Mouse (Mus musculus) CH12.LX (cell line): Measurements from ENCODE around the gene Bcl11a. TPM values are rescaled to one million over a fixed set of nuclear protein-coding genes. Genes with fewer than 3 reads are reported as not detected.
A peak's percentile ranks its signal among the peaks of the same experiment; 100 is the strongest.

ENCODE experiments used
- DNase-seq: peaks from one replicate; pipeline ENCODE4 v3.0.0-alpha.2; 2013; ENCODE audit errors: extremely low read depth
- H3K27ac ChIP-seq: 2 replicates; pipeline ENCODE4 v1.5.1; 2012; ENCODE audit warnings: low read depth, mild to moderate bottlenecking, control low read depth, moderate library complexity; ENCODE audit not compliant: insufficient read depth
- H3K27me3 ChIP-seq: replicated peaks from 2 replicates; pipeline ENCODE3; 2012; ENCODE audit warnings: inconsistent platforms
- H3K36me3 ChIP-seq, 2 experiments: replicated peaks in 1 of 2; 2 replicates each; pipeline versions ENCODE3 to v1.6.1; 2012; ENCODE audit warnings: inconsistent platforms in 1 of 2, low read length in 1 of 2, mild to moderate bottlenecking in 1 of 2, mixed read lengths in 1 of 2, moderate library complexity in 1 of 2; ENCODE audit not compliant: control insufficient read depth in 1 of 2, insufficient read depth in 1 of 2
- H3K4me1 ChIP-seq, 2 experiments: 2 replicates each; pipeline ENCODE4 v1.6.1; 2012; ENCODE audit warnings: inconsistent platforms in 1 of 2, moderate library complexity in 1 of 2; ENCODE audit not compliant: insufficient read depth in 2 of 2, control insufficient read depth in 1 of 2
- H3K4me2 ChIP-seq: 2 replicates; pipeline ENCODE4 v1.6.1; 2012; ENCODE audit warnings: low read depth, mild to moderate bottlenecking, control low read depth; ENCODE audit not compliant: poor library complexity, insufficient read depth, severe bottlenecking
- H3K4me3 ChIP-seq, 3 experiments: fragments of 150-350 bp in 1 of 3; sonication (generic) in 1 of 3; replicated peaks in 1 of 3; 2 replicates each; pipeline versions ENCODE3 to v1.5.1; 2011 to 2012; ENCODE audit warnings: low read depth in 2 of 3, low read length in 2 of 3, mild to moderate bottlenecking in 2 of 3, moderate library complexity in 2 of 3, control low read depth in 1 of 3, improper control_type of control experiment in 1 of 3, inconsistent platforms in 1 of 3, mixed read lengths in 1 of 3; ENCODE audit not compliant: poor library complexity in 1 of 3
- H3K79me2 ChIP-seq: replicated peaks from 2 replicates; pipeline ENCODE4 v1.6.1; 2012; ENCODE audit warnings: mild to moderate bottlenecking, moderate library complexity; ENCODE audit not compliant: control insufficient read depth, poor library complexity, insufficient read depth, severe bottlenecking; ENCODE audit errors: extremely low read depth
- H3K9ac ChIP-seq: 2 replicates; pipeline ENCODE4 v1.6.1; 2012; ENCODE audit warnings: low read depth, mild to moderate bottlenecking, control low read depth, moderate library complexity; ENCODE audit not compliant: insufficient read depth
- H3K9me3 ChIP-seq: replicated peaks from 2 replicates; pipeline ENCODE3; 2012; ENCODE audit warnings: low read length, inconsistent platforms, mixed read lengths
- CHD1 ChIP-seq: IDR thresholded peaks from 2 replicates; pipeline ENCODE4 v1.6.1; 2012; ENCODE audit warnings: low read depth, low read length, improper control_type of control experiment, inconsistent platforms
- CHD2 ChIP-seq: IDR thresholded peaks from 2 replicates; pipeline ENCODE4 v1.6.1; 2011; ENCODE audit warnings: low read length, improper control_type of control experiment
- E2F4 ChIP-seq: IDR thresholded peaks from 2 replicates; pipeline ENCODE4 v1.6.1; 2011; ENCODE audit warnings: low read depth, low read length, improper control_type of control experiment; ENCODE audit not compliant: insufficient replicate concordance
- ELF1 ChIP-seq: IDR thresholded peaks from 2 replicates; pipeline ENCODE4 v1.6.1; 2014; ENCODE audit warnings: low read depth, mild to moderate bottlenecking, inconsistent platforms, low read length, improper control_type of control experiment
- GABPA ChIP-seq: IDR thresholded peaks from 2 replicates; pipeline ENCODE4 v1.6.1; 2012; ENCODE audit warnings: low read depth, low read length, improper control_type of control experiment, inconsistent platforms; ENCODE audit not compliant: insufficient replicate concordance
- JUND ChIP-seq: conservative IDR thresholded peaks from 2 replicates; pipeline ENCODE4 v1.6.1; 2011; ENCODE audit warnings: low read depth, low read length, improper control_type of control experiment
- KAT2A ChIP-seq: IDR thresholded peaks from 2 replicates; pipeline ENCODE4 v1.6.1; 2012; ENCODE audit warnings: low read length, improper control_type of control experiment, inconsistent platforms; ENCODE audit not compliant: insufficient replicate concordance
- MAFK ChIP-seq: IDR thresholded peaks from 2 replicates; pipeline ENCODE4 v1.6.1; 2011; ENCODE audit warnings: low read length, improper control_type of control experiment; ENCODE audit not compliant: insufficient replicate concordance
- MAX ChIP-seq: IDR thresholded peaks from 2 replicates; pipeline ENCODE4 v1.6.1; 2011; ENCODE audit warnings: low read length, improper control_type of control experiment
- MEF2A ChIP-seq: IDR thresholded peaks from 2 replicates; pipeline ENCODE4 v1.6.1; 2014; ENCODE audit warnings: low read depth, mild to moderate bottlenecking, inconsistent platforms, low read length, improper control_type of control experiment, borderline replicate concordance
- MXI1 ChIP-seq: IDR thresholded peaks from 2 replicates; pipeline ENCODE4 v1.6.1; 2011; ENCODE audit warnings: mild to moderate bottlenecking, low read depth, low read length, improper control_type of control experiment
- POLR2A ChIP-seq: IDR thresholded peaks from 2 replicates; pipeline ENCODE4 v1.6.1; 2011; ENCODE audit warnings: low read depth, mild to moderate bottlenecking, improper control_type of control experiment, low read length
- POLR2AphosphoS2 ChIP-seq: IDR thresholded peaks from 2 replicates; pipeline ENCODE4 v1.6.1; 2011; ENCODE audit warnings: low read depth, low read length, improper control_type of control experiment
- TCF12 ChIP-seq: IDR thresholded peaks from 2 replicates; pipeline ENCODE4 v1.6.1; 2014; ENCODE audit warnings: low read depth, mild to moderate bottlenecking, inconsistent platforms, low read length, improper control_type of control experiment
- UBTF ChIP-seq: IDR thresholded peaks from 2 replicates; pipeline ENCODE4 v1.6.1; 2012; ENCODE audit warnings: low read depth, mild to moderate bottlenecking, inconsistent platforms, low read length, improper control_type of control experiment, moderate library complexity
- ZC3H11A ChIP-seq: IDR thresholded peaks from 2 replicates; pipeline ENCODE4 v1.6.1; 2012; ENCODE audit warnings: low read depth, mild to moderate bottlenecking, inconsistent platforms, low read length, improper control_type of control experiment
- ZMIZ1 ChIP-seq: IDR thresholded peaks from 2 replicates; pipeline ENCODE4 v1.6.1; 2012; ENCODE audit warnings: low read depth, mild to moderate bottlenecking, inconsistent platforms, low read length, improper control_type of control experiment
- ZNF384 ChIP-seq: IDR thresholded peaks from 2 replicates; pipeline ENCODE4 v1.6.1; 2012; ENCODE audit warnings: low read depth, low read length, improper control_type of control experiment, inconsistent platforms
- dilution Hi-C: fragments of 300-500 bp; cut with MboI; formaldehyde crosslinking; loops from 2 replicates; pipeline ENCODE4 v1.14.3; 2020; ENCODE audit warnings: low sequenced_read_pairs; ENCODE audit not compliant: extremely low pct_unique_long_range_greater_than_20kb, extremely low pct_ligation_motif_present
- in situ Hi-C: fragments of 300-500 bp; cut with MboI; formaldehyde crosslinking; loops from 3 replicates; pipeline ENCODE4 v1.14.3; 2019; ENCODE audit warnings: low sequenced_read_pairs, low pct_ligation_motif_present, low pct_unique_long_range_greater_than_20kb, mixed read lengths
- polyA plus RNA-seq: library from polyadenylated mRNA; unstranded; fragments of >175 nt; gene quantifications from 2 replicates; pipeline ENCODE4 v1.2.1, GENCODE M21; 2012; ENCODE audit warnings: low read depth; ENCODE audit not compliant: insufficient read length
- total RNA-seq, 2 experiments: library from RNA; depleted of rRNA; stranded (reverse); fragments of 300-350 nt in 1 of 2; fragments of >200 nt in 1 of 2; gene quantifications; 2 replicates each; pipeline ENCODE4 v1.2.3; 2012 to 2014

Gene Bcl11a
- total and polyA plus RNA-seq, 3 experiments = 6.8 to 57.9 (median 13.9) TPM

- TF ChIP-seq ZC3H11A = no peak
- no peak for TF ChIP-seq CHD2
- no peak for TF ChIP-seq JUND
- TF ChIP-seq GABPA = no peak
- no peak for TF ChIP-seq UBTF
- Histone ChIP-seq H3K79me2 (no peaks in the 10 kb centered on the region), H3K4me1 (peaks cover 48 to 98% of the 10 kb centered on the region in 2 experiments), H3K27me3 (no peaks in the 10 kb centered on the region), H3K4me2 (no peak overlapping the region), H3K27ac (0 out of 2 replicates have a peak overlapping the region, but pooled peaks have one; percentile 2), H3K9ac (no peak overlapping the region), H3K9me3 (no peaks in the 10 kb centered on the region), H3K36me3 (peaks cover 0 to 63% of the 10 kb centered on the region in 2 experiments), H3K4me3 (no peak overlapping the region)
- dilution Hi-C loops = no loop called here
- DNase-seq = no peak
- in situ Hi-C loops = loop anchor here (5.0 kb wide), 2 partner anchors 68 to 128 kb away; no protein-coding TSS in a partner anchor
Observed at GRCm38 (mm10) chr11:24129358-24130185, 51.7 kb downstream of the Bcl11a start.

DNA sequence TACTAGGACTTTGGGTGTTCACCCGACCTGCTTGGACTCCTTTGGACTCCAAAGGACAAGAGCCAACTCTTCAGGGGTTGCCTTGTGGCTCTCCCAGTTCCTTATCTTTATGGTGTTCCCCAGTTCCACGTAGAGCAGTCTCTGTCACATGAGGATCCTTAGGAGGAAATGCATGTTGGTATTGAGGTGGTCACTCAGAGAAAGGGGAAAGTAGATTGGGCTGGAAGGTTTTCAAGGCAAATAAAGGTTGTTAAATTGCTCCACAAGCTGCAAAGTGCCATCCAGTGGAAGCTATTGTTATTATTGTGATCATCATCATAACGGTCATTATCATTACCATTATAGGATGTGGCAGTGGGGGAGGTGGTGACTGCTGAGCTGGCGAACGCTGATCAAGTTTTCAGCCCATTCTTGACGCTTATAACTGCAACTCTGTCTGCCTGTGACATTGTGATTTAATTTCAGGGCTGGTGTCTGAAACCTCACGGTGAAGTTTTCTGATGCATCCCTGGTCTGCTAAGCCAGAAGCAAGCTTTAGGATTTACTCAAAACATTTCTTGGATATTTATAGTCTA is 52.4 kb downstream of the Bcl11a start:
- H3K36me3 ChIP-seq = peaks cover 0 to 61% of the 10 kb centered on the region in 2 experiments
- H3K27ac ChIP-seq = no peak overlapping the region
- dilution Hi-C loops = no loop called here
- no peak for DNase-seq
- no peaks in the 10 kb centered on the region for H3K27me3 ChIP-seq
- H3K79me2 ChIP-seq = no peaks in the 10 kb centered on the region
- peaks cover 48 to 97% of the 10 kb centered on the region in 2 experiments for H3K4me1 ChIP-seq
- in situ Hi-C loops = loop anchor here (5.0 kb wide), 2 partner anchors 67 to 127 kb away; no protein-coding TSS in a partner anchor
- TF ChIP-seq POLR2A (no peak), TCF12 (no peak), E2F4 (no peak), ELF1 (no peak), KAT2A (no peak), MXI1 (no peak), CHD2 (no peak), ZMIZ1 (no peak), POLR2AphosphoS2 (no peak), ZNF384 (no peak), MAX (no peak), MAFK (no peak), UBTF (no peak), JUND (no peak), ZC3H11A (no peak), MEF2A (no peak), CHD1 (no peak)
- H3K4me3 ChIP-seq = no peak overlapping the region
- H3K9ac ChIP-seq = no peak overlapping the region
- H3K9me3 ChIP-seq = no peaks in the 10 kb centered on the region
- H3K4me2 ChIP-seq = no peak overlapping the region
